Mouse (Mus musculus): ENCODE results near the gene Asxl2. TPM values are rescaled to one million over a fixed set of nuclear protein-coding genes. Genes with fewer than 3 reads are reported as not detected.
A peak's percentile ranks its signal among the peaks of the same experiment; 100 is the strongest.

The Asxl2 gene
- polyA plus RNA-seq, 1 experiment from 2014 or later, result 15.7 TPM

DNA sequence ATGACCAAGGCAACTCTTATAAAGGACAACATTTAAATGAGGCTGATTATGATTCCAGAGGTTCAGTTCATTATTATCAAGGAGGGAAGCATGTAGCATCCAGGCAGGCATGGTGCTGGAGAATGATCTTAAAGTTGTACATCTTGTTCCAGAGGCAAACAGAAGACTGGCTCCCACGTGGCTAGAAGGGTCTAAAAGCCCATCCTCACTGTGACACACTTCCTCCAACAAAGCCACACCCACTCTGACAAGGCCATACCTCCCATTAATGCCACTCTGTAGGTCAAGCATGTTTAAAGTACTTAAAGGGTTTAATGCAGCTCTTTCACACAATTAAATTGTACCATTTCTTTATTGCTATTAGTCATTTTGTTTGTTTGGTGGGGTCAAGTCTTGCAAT is 7.1 kb downstream of the Asxl2 start:
- H3K9ac ChIP-seq (replicated peaks; ENCODE audit: low read depth, low read length), result no peak overlapping the region
- ATAC-seq, result no peak
- no peaks in the 10 kb centered on the region for H3K36me3 ChIP-seq (ENCODE audit: control insufficient read depth, insufficient read depth)
- WGBS, result 59% methylated on average over 1 of the region's 1 CpGs
- peaks cover 2% of the 10 kb centered on the region for H3K4me1 ChIP-seq (replicated peaks; ENCODE audit: control insufficient read depth, insufficient read depth, low read length)
- no peak overlapping the region for H3K4me2 ChIP-seq (ENCODE audit: low read length)
- no peaks in the 10 kb centered on the region for H3K27me3 ChIP-seq (replicated peaks; ENCODE audit: control insufficient read depth, insufficient read depth, low read length)
- H3K9me3 ChIP-seq (ENCODE audit: control insufficient read depth, low read length), result no peaks in the 10 kb centered on the region
- no peak overlapping the region for H3K27ac ChIP-seq (ENCODE audit: low read length)
- no peak overlapping the region for H3K4me3 ChIP-seq (replicated peaks; ENCODE audit: low read length)

DNA sequence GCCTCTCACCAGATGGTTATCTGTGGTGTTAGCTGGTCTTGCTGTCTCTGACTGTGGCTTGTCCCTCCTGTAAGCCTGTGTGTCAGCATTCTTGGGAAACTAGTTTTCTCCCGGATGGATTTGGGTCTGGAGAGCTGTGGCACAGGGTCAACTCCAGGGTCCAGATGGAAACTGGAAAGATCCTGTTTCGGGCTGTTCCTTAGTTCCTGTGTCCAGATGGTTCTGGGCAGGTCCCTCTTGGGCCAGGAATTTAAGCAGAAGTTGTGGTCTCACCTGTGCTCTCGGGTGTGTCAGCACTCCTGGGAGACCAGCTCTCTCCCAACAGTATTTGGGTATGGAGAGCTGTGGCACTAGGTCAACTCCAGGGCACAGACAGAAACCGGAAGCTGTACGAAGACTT is 9.8 kb downstream of the Asxl2 start:
- H3K9me3 ChIP-seq (ENCODE audit: control insufficient read depth, low read length), result no peaks in the 10 kb centered on the region
- no peaks in the 10 kb centered on the region for H3K36me3 ChIP-seq (ENCODE audit: control insufficient read depth, insufficient read depth)
- H3K4me1 ChIP-seq (replicated peaks; ENCODE audit: control insufficient read depth, insufficient read depth, low read length), result no peaks in the 10 kb centered on the region
- H3K4me2 ChIP-seq (ENCODE audit: low read length), result no peak overlapping the region
- no peak overlapping the region for H3K4me3 ChIP-seq (replicated peaks; ENCODE audit: low read length)
- H3K9ac ChIP-seq (replicated peaks; ENCODE audit: low read depth, low read length), result no peak overlapping the region
- no peaks in the 10 kb centered on the region for H3K27me3 ChIP-seq (replicated peaks; ENCODE audit: control insufficient read depth, insufficient read depth, low read length)
- WGBS, result 94% methylated on average over 5 of the region's 5 CpGs
- H3K27ac ChIP-seq (ENCODE audit: low read length), result no peak overlapping the region
- no peak for ATAC-seq

DNA sequence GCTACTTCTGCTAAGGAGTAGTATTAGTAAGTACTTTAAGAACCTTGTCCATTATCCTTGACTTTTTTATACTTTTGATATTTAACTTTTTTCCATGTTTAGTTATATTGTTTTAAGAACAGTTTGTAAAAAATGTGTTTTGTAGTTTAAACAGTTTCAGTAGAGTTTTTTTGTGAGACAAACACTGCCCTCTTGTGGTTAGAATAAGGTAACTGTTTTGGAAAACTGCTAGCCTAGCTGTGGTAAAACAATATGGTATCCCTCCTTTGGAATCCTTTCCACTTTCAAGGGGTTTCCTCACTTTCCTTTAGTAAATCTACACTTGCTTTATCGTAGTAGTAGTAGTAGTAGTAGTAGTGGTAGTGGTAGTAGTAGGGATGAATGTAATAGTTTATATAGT is 11.2 kb downstream of the Asxl2 start:
- ATAC-seq, result no peak
- 94% methylated on average over 1 of the region's 1 CpGs for WGBS
- Histone ChIP-seq H3K9ac (replicated peaks; ENCODE audit: low read depth, low read length) (no peak overlapping the region), H3K36me3 (ENCODE audit: control insufficient read depth, insufficient read depth) (no peaks in the 10 kb centered on the region), H3K4me2 (ENCODE audit: low read length) (no peak overlapping the region), H3K27ac (ENCODE audit: low read length) (no peak overlapping the region), H3K9me3 (ENCODE audit: control insufficient read depth, low read length) (no peaks in the 10 kb centered on the region), H3K4me3 (replicated peaks; ENCODE audit: low read length) (no peak overlapping the region), H3K4me1 (replicated peaks; ENCODE audit: control insufficient read depth, insufficient read depth, low read length) (no peaks in the 10 kb centered on the region), H3K27me3 (replicated peaks; ENCODE audit: control insufficient read depth, insufficient read depth, low read length) (no peaks in the 10 kb centered on the region)

DNA sequence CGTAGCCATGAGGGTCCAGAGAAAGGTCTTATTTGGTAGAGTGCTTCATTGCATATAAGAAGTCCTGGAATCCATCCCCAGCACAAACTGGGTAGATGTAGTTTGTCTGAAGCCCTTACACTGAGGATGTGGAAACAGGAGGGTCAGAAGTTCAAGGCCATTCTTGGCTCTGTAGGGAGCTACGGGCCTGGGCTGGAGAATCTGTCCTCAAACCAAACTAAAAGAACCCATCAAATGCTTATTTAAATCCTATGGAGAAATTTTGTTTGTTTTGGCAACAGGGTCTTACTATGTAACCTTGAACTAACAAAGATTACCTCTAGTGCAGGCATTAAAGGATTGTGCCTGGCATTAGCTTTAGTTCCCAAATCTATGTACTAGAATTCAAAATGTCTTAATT is 14.3 kb downstream of the Asxl2 start:
- Histone ChIP-seq H3K4me2 (ENCODE audit: low read length) (no peak overlapping the region), H3K4me1 (replicated peaks; ENCODE audit: control insufficient read depth, insufficient read depth, low read length) (no peaks in the 10 kb centered on the region), H3K4me3 (replicated peaks; ENCODE audit: low read length) (no peak overlapping the region), H3K27ac (ENCODE audit: low read length) (no peak overlapping the region), H3K9me3 (ENCODE audit: control insufficient read depth, low read length) (no peaks in the 10 kb centered on the region), H3K27me3 (replicated peaks; ENCODE audit: control insufficient read depth, insufficient read depth, low read length) (no peaks in the 10 kb centered on the region), H3K36me3 (ENCODE audit: control insufficient read depth, insufficient read depth) (no peaks in the 10 kb centered on the region), H3K9ac (replicated peaks; ENCODE audit: low read depth, low read length) (no peak overlapping the region)
- WGBS, result 95% methylated on average over 2 of the region's 2 CpGs
- ATAC-seq, result no peak

DNA sequence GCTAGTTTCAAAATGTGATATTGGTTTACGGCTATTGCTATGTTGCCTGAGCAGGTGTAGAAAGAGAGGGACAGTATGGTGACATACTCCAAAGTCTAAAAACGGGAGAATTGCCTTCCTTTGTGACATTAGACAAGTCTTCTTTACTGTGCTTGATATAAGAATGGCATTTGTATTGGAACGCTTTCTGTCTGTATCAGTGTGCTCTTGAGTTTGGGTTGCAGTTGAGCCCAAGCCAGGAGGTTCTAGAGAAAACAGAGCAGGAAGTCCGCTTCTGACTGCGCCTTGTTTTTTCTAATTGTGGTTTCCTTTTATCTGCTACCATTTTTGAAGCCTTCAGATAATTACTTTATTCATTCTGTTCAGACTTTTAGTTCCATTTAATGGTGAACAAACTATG is 14.7 kb downstream of the Asxl2 start:
- WGBS, result 90% methylated on average over 5 of the region's 5 CpGs
- no peaks in the 10 kb centered on the region for H3K9me3 ChIP-seq (ENCODE audit: control insufficient read depth, low read length)
- H3K27me3 ChIP-seq (replicated peaks; ENCODE audit: control insufficient read depth, insufficient read depth, low read length), result no peaks in the 10 kb centered on the region
- H3K9ac ChIP-seq (replicated peaks; ENCODE audit: low read depth, low read length), result no peak overlapping the region
- no peak for ATAC-seq
- no peak overlapping the region for H3K4me3 ChIP-seq (replicated peaks; ENCODE audit: low read length)
- no peak overlapping the region for H3K4me2 ChIP-seq (ENCODE audit: low read length)
- no peaks in the 10 kb centered on the region for H3K4me1 ChIP-seq (replicated peaks; ENCODE audit: control insufficient read depth, insufficient read depth, low read length)
- H3K27ac ChIP-seq (ENCODE audit: low read length), result no peak overlapping the region
- H3K36me3 ChIP-seq (ENCODE audit: control insufficient read depth, insufficient read depth), result no peaks in the 10 kb centered on the region

DNA sequence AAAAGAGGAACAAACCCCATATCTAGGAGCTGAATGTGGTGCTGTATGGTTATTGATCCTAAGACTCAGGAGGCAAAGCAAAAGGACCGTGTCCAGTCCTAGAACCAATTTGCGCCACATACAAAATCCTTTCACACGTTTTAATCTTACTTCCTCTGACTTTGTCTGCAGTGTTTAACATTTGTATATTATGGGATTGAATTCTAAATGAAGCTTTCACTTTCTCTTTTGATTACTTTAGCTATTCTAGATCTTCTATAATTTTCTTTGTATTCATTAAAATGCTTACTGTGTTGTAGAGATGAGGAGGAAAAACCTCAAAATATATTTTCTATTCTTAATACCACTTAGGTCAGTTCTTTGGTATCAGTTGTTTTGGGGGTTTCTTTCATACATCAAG is 26.9 kb downstream of the Asxl2 start:
- H3K27ac ChIP-seq (ENCODE audit: low read length), result no peak overlapping the region
- H3K9me3 ChIP-seq (ENCODE audit: control insufficient read depth, low read length), result no peaks in the 10 kb centered on the region
- H3K27me3 ChIP-seq (replicated peaks; ENCODE audit: control insufficient read depth, insufficient read depth, low read length), result no peaks in the 10 kb centered on the region
- H3K36me3 ChIP-seq (ENCODE audit: control insufficient read depth, insufficient read depth), result peaks cover 8% of the 10 kb centered on the region
- no peak overlapping the region for H3K4me3 ChIP-seq (replicated peaks; ENCODE audit: low read length)
- H3K9ac ChIP-seq (replicated peaks; ENCODE audit: low read depth, low read length), result no peak overlapping the region
- no peaks in the 10 kb centered on the region for H3K4me1 ChIP-seq (replicated peaks; ENCODE audit: control insufficient read depth, insufficient read depth, low read length)
- WGBS, result 77% methylated on average over 3 of the region's 3 CpGs
- ATAC-seq, result no peak
- H3K4me2 ChIP-seq (ENCODE audit: low read length), result no peak overlapping the region

DNA sequence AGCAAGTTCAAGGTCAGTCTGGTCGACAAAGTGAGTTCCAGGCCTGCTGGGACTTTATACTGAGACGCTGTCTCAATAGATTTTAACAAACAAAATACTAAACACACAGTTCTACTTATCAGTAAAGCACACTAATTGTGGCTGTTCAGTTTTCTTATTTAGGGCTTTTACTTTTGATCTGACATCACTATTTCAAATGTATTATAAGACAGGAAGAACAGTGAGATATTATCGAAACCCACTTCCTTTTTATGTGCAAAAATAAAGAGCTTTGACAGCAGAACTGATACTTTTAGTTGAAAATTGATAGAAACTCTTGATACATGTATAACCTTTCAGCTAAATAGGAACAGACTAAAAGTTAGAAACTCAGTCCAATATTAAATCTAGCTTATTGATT is 36.4 kb downstream of the Asxl2 start:
- Histone ChIP-seq H3K27ac (ENCODE audit: low read length) (no peak overlapping the region), H3K4me3 (replicated peaks; ENCODE audit: low read length) (no peak overlapping the region), H3K36me3 (ENCODE audit: control insufficient read depth, insufficient read depth) (peaks cover 2% of the 10 kb centered on the region; the same call in 1 of the 2 replicates), H3K4me1 (replicated peaks; ENCODE audit: control insufficient read depth, insufficient read depth, low read length) (no peaks in the 10 kb centered on the region), H3K4me2 (ENCODE audit: low read length) (no peak overlapping the region), H3K9me3 (ENCODE audit: control insufficient read depth, low read length) (no peaks in the 10 kb centered on the region), H3K27me3 (replicated peaks; ENCODE audit: control insufficient read depth, insufficient read depth, low read length) (no peaks in the 10 kb centered on the region), H3K9ac (replicated peaks; ENCODE audit: low read depth, low read length) (no peak overlapping the region)
- WGBS, result 95% methylated on average over 3 of the region's 3 CpGs
- ATAC-seq, result no peak

DNA sequence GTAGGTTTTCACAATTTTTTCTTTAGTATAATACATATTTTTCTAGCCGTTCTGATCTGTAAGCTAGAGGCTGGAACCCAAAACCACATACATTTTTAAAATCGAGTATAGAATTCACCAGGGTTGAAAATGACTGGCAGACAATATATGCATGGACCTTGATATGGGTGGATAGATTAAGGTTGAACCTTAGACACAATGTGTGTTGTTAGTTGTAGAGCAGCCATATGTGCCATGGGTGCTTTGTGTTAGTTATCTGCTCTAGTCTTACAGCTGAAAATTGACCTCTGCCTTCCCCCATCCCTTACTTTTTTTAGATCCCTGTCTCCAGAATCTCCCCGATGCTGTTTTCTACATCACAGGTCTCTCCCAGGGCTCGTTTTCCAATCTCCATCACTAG is 73.0 kb downstream of the Asxl2 start:
- 89% methylated on average over 4 of the region's 4 CpGs for WGBS
- H3K36me3 ChIP-seq (ENCODE audit: control insufficient read depth, insufficient read depth), result peaks cover 16% of the 10 kb centered on the region

DNA sequence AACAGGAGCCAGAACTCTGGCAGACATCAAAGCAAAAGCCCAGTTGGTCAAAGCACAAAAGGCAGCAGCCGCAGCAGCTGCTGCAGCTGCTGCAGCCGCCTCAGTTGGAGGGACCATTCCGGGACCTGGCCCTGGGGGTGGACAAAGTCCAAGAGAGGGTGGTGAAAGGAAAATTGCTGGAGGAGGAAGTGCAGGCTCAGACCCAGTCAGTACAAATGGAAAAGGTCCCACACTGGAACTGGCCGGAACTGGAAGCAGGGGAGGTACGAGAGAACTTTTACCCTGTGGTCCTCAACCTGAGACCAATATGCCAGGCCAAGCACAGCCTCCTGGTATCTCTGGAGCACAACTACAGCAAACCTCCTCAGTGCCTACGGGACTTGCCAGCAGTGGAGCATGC is 73.4 kb downstream of the Asxl2 start:
- ATAC-seq, result no peak
- no peak overlapping the region for H3K27ac ChIP-seq (ENCODE audit: low read length)

More for the DNA sequence above, 73.0 kb downstream of the Asxl2 start:
- H3K9ac ChIP-seq (replicated peaks; ENCODE audit: low read depth, low read length), result no peak overlapping the region
- no peaks in the 10 kb centered on the region for H3K27me3 ChIP-seq (replicated peaks; ENCODE audit: control insufficient read depth, insufficient read depth, low read length)
- no peak overlapping the region for H3K4me2 ChIP-seq (ENCODE audit: low read length)
- no peak overlapping the region for H3K27ac ChIP-seq (ENCODE audit: low read length)
- no peak for ATAC-seq
- H3K4me3 ChIP-seq (replicated peaks; ENCODE audit: low read length), result no peak overlapping the region
- no peaks in the 10 kb centered on the region for H3K9me3 ChIP-seq (ENCODE audit: control insufficient read depth, low read length)
- no peaks in the 10 kb centered on the region for H3K4me1 ChIP-seq (replicated peaks; ENCODE audit: control insufficient read depth, insufficient read depth, low read length)

DNA sequence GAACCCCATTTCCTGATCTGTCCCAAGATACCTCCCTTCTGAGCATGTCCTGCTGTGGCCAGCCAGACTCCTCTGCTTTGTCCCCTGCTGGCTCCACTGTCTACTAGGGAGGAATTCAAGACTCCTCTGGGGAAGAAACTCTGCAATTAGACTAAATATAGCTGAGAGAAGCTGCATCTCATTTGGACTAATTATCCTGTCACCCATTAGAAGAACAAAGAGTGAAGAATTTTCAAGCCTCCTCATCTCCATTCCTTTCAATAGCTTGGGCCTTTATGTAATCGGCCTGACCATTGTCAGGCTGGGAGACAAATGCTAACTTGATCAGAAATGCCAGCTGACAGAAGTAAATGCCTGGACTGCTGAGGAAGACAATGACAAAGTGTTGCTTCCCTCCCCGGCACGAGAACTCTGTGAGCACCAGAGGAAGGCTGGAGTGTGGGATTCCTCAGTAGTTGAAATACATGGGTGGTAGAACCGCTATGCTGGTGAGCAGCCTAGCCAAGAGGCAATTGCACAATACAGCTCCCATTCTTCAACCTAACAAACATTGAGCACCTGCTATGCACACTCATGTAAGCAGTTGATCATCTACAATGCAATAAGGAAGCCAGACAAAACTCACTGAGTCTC is 92.1 kb downstream of the Asxl2 start:
- H3K4me1 ChIP-seq (replicated peaks; ENCODE audit: control insufficient read depth, insufficient read depth, low read length), result peaks cover 4% of the 10 kb centered on the region; the same call in 1 of the 2 replicates
- no peak overlapping the region for H3K4me2 ChIP-seq (ENCODE audit: low read length)
- H3K9ac ChIP-seq (replicated peaks; ENCODE audit: low read depth, low read length), result no peak overlapping the region
- no peaks in the 10 kb centered on the region for H3K36me3 ChIP-seq (ENCODE audit: control insufficient read depth, insufficient read depth)
- H3K4me3 ChIP-seq (replicated peaks; ENCODE audit: low read length), result no peak overlapping the region
- peak overlapping the region; percentile 78 for H3K27ac ChIP-seq (ENCODE audit: low read length)
- H3K27me3 ChIP-seq (replicated peaks; ENCODE audit: control insufficient read depth, insufficient read depth, low read length), result no peaks in the 10 kb centered on the region
- 25% methylated on average over 4 of the region's 4 CpGs for WGBS
- H3K9me3 ChIP-seq (ENCODE audit: control insufficient read depth, low read length), result no peaks in the 10 kb centered on the region
- ATAC-seq, result peak; percentile 92

More for the DNA sequence above, 73.4 kb downstream of the Asxl2 start:
- Histone ChIP-seq H3K36me3 (ENCODE audit: control insufficient read depth, insufficient read depth) (peaks cover 16% of the 10 kb centered on the region), H3K27me3 (replicated peaks; ENCODE audit: control insufficient read depth, insufficient read depth, low read length) (no peaks in the 10 kb centered on the region), H3K9ac (replicated peaks; ENCODE audit: low read depth, low read length) (no peak overlapping the region), H3K4me1 (replicated peaks; ENCODE audit: control insufficient read depth, insufficient read depth, low read length) (no peaks in the 10 kb centered on the region), H3K4me2 (ENCODE audit: low read length) (no peak overlapping the region), H3K4me3 (replicated peaks; ENCODE audit: low read length) (no peak overlapping the region), H3K9me3 (ENCODE audit: control insufficient read depth, low read length) (no peaks in the 10 kb centered on the region)
- 92% methylated on average over 6 of the region's 6 CpGs for WGBS
